Mouse (Mus musculus) heart, embryonic 16.5 days (tissue): ENCODE results near the gene Aig1. TPM values are rescaled to one million over a fixed set of nuclear protein-coding genes. Genes with fewer than 3 reads are reported as not detected.

Experiments
- ATAC-seq: fragments of 200-750 bp; cut with Nextera tagmentation; replicated peaks from 2 replicates; pipeline ENCODE4 v1.8.0; 2017; ENCODE audit warnings: moderate number of reproducible peaks; ENCODE audit not compliant: insufficient read depth, low FRiP score; ENCODE audit errors: extremely low read depth
- H3K27ac ChIP-seq: fragments of 300-500 bp; sonication (generic); 2 replicates; pipeline ENCODE4 v1.5.1; 2014; ENCODE audit warnings: mild to moderate bottlenecking, low read length, control low read depth, moderate library complexity
- H3K27me3 ChIP-seq: fragments of 300-500 bp; sonication (generic); 2 replicates; pipeline ENCODE4 v1.6.1; 2014; ENCODE audit warnings: low read length, mixed read lengths; ENCODE audit not compliant: control insufficient read depth, insufficient read depth
- H3K36me3 ChIP-seq: fragments of 300-500 bp; sonication (generic); 2 replicates; pipeline ENCODE4 v1.6.1; 2014; ENCODE audit not compliant: control insufficient read depth, insufficient read depth
- H3K4me1 ChIP-seq: fragments of 300-500 bp; sonication (generic); 2 replicates; pipeline ENCODE4 v1.6.1; 2014; ENCODE audit warnings: low read length, mixed read lengths; ENCODE audit not compliant: control insufficient read depth, insufficient read depth
- H3K4me2 ChIP-seq: fragments of 300-500 bp; sonication (generic); 2 replicates; pipeline ENCODE4 v1.6.1; 2014; ENCODE audit warnings: low read depth, mild to moderate bottlenecking, control low read depth, low read length
- H3K4me3 ChIP-seq: fragments of 300-500 bp; sonication (generic); 2 replicates; pipeline ENCODE4 v1.5.1; 2014; ENCODE audit warnings: mild to moderate bottlenecking, control low read depth, low read length
- H3K9ac ChIP-seq: fragments of 300-500 bp; sonication (generic); 2 replicates; pipeline ENCODE4 v1.6.1; 2014; ENCODE audit warnings: low read length, control low read depth
- H3K9me3 ChIP-seq: fragments of 300-500 bp; sonication (generic); replicated peaks from 2 replicates; pipeline ENCODE4 v1.6.1; 2016; ENCODE audit warnings: low read length; ENCODE audit not compliant: control insufficient read depth
- WGBS: fragments of 180-500 bp; shearing (Covaris S2); extraction: QIAGEN DNeasy Blood & Tissue Kit; methylation state at CpG from one replicate; pipeline ENCODE4 v1.1.7; 2014; 5-methylcytosine and 5-hydroxymethylcytosine counted together
- polyA plus RNA-seq: library from polyadenylated mRNA; unstranded; fragments of >200 nt; fragmentation: Nextera tagmentation; extraction: Ambion mirVana; gene quantifications from 2 replicates; pipeline ENCODE4 v1.2.1, GENCODE M21; 2015

Aig1 gene
- polyA plus RNA-seq, 1 experiment from 2014 or later: 69.5 TPM

GRCm38 (mm10) chr10:13631796-13632195, 237.0 kb downstream of the Aig1 start:
- 49% methylated on average over 3 of the region's 3 CpGs for WGBS
- no peaks in the 10 kb centered on the region for H3K27me3 ChIP-seq
- H3K4me2 ChIP-seq: no peak overlapping the region
- ATAC-seq: no peak
- H3K4me3 ChIP-seq: no peak overlapping the region
- no peak overlapping the region for H3K27ac ChIP-seq
- no peaks in the 10 kb centered on the region for H3K4me1 ChIP-seq
- H3K9me3 ChIP-seq: no peaks in the 10 kb centered on the region
- no peak overlapping the region for H3K9ac ChIP-seq
- H3K36me3 ChIP-seq: no peaks in the 10 kb centered on the region

GRCm38 (mm10) chr10:13623735-13624134, 245.0 kb downstream of the Aig1 start:
- Histone ChIP-seq H3K4me3 (no peak overlapping the region), H3K27me3 (no peaks in the 10 kb centered on the region), H3K36me3 (no peaks in the 10 kb centered on the region), H3K9ac (no peak overlapping the region), H3K4me1 (no peaks in the 10 kb centered on the region), H3K27ac (no peak overlapping the region), H3K9me3 (no peaks in the 10 kb centered on the region), H3K4me2 (no peak overlapping the region)
- 77% methylated on average over 5 of the region's 5 CpGs for WGBS
- ATAC-seq: no peak

GRCm38 (mm10) chr10:13600926-13601325, 267.9 kb downstream of the Aig1 start:
- no peaks in the 10 kb centered on the region for H3K4me1 ChIP-seq
- H3K36me3 ChIP-seq: no peaks in the 10 kb centered on the region
- no peaks in the 10 kb centered on the region for H3K27me3 ChIP-seq
- H3K27ac ChIP-seq: no peak overlapping the region
- H3K4me2 ChIP-seq: no peak overlapping the region
- 59% methylated on average over 2 of the region's 2 CpGs for WGBS
- H3K9ac ChIP-seq: no peak overlapping the region
- H3K9me3 ChIP-seq: no peaks in the 10 kb centered on the region; the same call in 1 of the 2 replicates
- no peak for ATAC-seq
- H3K4me3 ChIP-seq: no peak overlapping the region

- no peak overlapping the region for H3K4me2 ChIP-seq
- ATAC-seq: no peak
- 73% methylated on average over 8 of the region's 8 CpGs for WGBS
Measured at GRCm38 (mm10) chr10:13597491-13597890, 271.3 kb downstream of the Aig1 start.

More at GRCm38 (mm10) chr10:13597491-13597890, 271.3 kb downstream of the Aig1 start:
- no peak overlapping the region for H3K27ac ChIP-seq
- no peak overlapping the region for H3K9ac ChIP-seq
- no peak overlapping the region for H3K4me3 ChIP-seq
- H3K4me1 ChIP-seq: no peaks in the 10 kb centered on the region
- H3K9me3 ChIP-seq: no peaks in the 10 kb centered on the region
- no peaks in the 10 kb centered on the region for H3K36me3 ChIP-seq
- H3K27me3 ChIP-seq: no peaks in the 10 kb centered on the region

Other genes starting within 250 kb of the Aig1 start
- 5.1 and 5.7 TPM in 2 replicates for gene Hivep2, start 97.1 kb upstream of the Aig1 start, polyA plus RNA-seq